Mouse (Mus musculus) lung, postnatal 14 days (tissue): ENCODE results near the gene P2ry14.

ENCODE experiments used
- DNase-seq: peaks from one replicate; pipeline ENCODE4 v3.0.0; 2021

P2ry14 gene

GRCm38 (mm10) chr3:59153424-59153823 is at the start of gene P2ry14:
P2ry14 (minus strand) TSS chr3:59153618.
- no peak for DNase-seq

DNA sequence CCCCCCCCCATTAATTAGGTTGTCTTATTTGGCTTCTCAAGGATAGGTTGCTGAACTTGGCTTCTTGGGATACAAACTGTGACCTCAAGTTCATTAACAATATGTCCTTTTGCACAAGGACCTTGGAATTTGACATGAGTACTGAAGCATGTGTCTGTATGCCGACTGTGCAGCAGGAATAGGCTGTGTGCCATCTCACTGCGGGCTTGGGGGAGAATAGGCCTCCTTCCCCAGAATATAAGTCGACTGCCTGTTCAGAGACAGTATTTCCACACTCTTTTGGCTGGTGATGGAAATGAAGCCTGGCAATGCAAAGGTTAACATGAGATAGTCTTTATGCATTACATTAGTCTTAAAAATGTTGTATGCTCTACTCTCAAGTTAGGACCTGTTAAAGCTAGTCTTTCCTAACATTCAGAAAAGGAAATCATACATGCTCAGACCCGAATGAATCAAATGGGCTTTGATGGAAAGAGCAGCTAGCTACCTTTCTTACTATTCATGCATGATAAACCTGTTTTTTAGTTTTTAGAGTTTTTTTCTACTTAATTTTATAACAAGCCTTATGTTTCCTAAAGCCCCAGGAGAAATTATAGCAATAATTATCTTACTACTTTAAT is 44.0 kb upstream of the P2ry14 start:
- DNase-seq: no peak

DNA sequence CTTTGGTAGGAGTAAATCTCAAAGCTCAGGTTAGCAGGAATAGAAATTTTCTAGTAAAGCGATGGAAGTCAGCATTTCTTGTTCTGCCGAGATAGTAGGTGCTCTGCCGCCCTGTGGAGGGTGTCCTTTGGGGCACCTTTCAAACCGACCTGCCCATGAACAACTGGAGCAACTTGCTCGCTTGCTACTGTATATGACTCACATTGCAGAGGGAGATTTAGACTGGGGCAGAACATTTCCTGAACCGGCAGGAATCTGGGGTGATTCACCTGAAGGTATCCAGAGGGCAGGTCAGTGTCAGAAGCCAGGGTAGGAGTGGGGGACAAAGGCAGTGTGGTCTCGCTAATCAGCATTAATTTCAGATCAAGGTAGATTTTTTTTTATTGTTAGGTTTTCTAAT is 41.5 kb upstream of the P2ry14 start, which contains the start of gene Gpr87:
Gene Gpr87, minus strand, starts transcription at position 167 of the 400 bp plus-strand sequence.
- DNase-seq: no peak

- no peak for DNase-seq
Observed at GRCm38 (mm10) chr3:59194099-59194498, 40.7 kb upstream of the P2ry14 start.

- no peak for DNase-seq
Observed at GRCm38 (mm10) chr3:59191674-59192073, 38.3 kb upstream of the P2ry14 start.

GRCm38 (mm10) chr3:59187336-59187735 is 33.9 kb upstream of the P2ry14 start:
- no peak for DNase-seq

DNA sequence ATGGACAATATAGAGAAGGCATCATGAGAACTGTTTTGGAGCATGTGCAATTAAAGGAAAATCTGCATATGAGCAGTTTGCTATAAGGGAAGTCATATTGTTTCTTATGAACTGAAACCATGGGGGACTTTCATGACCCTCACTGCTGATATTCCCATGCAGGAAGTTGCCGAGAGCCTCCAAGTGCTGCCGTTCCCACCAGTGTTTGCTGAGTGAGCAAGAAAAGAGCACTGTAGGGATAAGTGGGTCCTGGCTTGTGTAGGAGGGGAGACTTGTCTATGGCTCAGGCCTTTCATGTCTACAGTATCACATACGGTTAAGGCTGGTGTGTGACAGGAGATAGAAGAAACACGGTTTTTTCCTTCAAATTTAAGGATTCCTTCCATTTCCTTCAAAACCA is 32.2 kb upstream of the P2ry14 start:
- no peak for DNase-seq

- DNase-seq: no peak
Observed at GRCm38 (mm10) chr3:59182129-59182528, 28.7 kb upstream of the P2ry14 start.

GRCm38 (mm10) chr3:59181134-59181533 is 27.7 kb upstream of the P2ry14 start:
- DNase-seq: no peak

- no peak for DNase-seq
Observed at GRCm38 (mm10) chr3:59176871-59177270, 23.5 kb upstream of the P2ry14 start.

- peak; percentile 58 for DNase-seq
Observed at GRCm38 (mm10) chr3:59175234-59175633, 21.8 kb upstream of the P2ry14 start.

GRCm38 (mm10) chr3:59174426-59175154 is 21.2 kb upstream of the P2ry14 start:
- DNase-seq: no peak

GRCm38 (mm10) chr3:59169921-59170627 is 16.7 kb upstream of the P2ry14 start:
- no peak for DNase-seq

DNA sequence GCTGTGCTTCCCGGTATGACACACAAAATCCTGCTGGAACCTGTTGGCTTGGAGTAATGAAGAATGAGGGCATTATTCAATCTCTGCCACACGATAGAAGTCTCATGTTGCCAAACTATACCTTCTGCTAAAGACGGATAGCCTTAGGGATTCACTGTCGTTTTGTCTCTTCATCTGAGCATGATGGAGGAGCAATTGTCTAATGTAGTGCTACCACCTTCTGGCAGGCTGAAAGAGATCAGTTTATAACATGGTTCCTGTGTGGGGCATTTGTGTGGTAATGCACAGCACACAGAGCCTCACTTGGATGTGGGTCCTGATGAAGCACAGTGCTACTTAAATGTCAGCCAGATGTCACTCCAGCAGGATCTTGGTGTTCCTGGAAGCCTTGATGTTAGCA is 15.8 kb upstream of the P2ry14 start:
- no peak for DNase-seq

GRCm38 (mm10) chr3:59168476-59168875 is 15.1 kb upstream of the P2ry14 start:
- DNase-seq: no peak

DNA sequence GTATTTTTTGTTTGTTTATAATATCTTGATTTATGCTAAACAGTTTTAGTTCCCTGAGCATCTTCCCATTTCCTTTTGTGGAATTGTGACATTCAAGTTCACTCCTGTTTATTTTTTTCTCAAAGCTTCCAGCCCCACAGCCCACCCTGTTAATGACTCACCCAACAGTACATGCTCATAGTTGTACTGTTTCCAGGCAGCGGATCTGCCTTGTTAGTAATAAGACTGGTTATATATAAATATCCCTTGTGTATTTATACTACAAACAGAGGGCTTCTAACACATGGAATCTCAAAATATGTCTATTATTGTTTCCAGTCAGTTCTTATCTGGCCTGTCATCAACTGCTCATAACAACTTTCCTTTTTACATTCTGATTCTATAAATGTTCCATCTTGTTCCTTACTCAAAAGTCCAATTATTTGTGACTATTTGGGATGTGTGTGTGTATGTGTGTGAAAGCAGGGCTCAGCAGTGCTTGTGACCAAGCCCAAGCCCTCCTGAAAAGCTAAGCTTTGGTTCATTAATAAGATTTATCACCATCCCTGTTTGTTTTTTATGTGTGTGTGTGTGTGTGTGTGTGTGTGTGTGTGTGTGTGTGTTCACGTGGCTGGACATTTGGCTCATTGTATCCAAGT is 14.1 kb upstream of the P2ry14 start:
- no peak for DNase-seq

DNA sequence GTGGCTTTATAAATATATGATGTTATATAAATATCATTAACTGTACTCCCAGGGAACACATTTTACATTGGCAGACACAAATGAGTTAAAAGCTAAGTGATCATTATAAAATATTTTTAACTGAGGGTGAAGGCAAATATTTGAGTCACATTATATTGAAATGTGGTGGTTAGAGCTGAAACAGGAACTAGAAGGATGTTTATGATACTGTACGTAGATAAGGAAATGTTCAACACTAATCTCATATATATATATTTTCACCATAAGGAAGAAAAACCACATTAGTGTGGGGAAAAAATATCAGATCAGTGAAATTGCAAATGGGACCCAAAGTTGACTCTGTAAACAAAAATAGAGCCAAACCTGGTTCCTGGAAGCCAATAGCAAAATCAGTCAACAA is 7.0 kb upstream of the P2ry14 start:
- no peak for DNase-seq

DNA sequence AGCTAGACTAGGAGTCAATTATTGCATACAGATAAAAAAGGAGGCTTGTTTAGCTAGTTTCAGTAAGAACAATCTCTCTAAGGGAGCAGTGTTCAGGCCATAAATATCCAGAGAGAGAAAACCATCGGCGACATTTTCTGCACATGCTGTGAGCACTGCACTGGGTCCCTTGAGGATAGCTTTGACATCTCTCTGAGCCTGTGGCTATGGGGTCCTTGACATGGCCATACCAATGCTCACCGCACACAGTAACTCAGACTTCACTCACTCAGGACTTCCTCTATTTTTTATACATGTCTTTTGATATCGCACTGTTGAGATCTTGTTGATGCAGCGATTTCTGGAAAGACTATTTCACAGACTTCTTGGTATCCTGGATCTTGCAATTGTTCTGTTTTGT is 3.6 kb upstream of the P2ry14 start:
- DNase-seq: no peak

- DNase-seq: no peak
Observed at GRCm38 (mm10) chr3:59155404-59155803, 2.0 kb upstream of the P2ry14 start.

DNA sequence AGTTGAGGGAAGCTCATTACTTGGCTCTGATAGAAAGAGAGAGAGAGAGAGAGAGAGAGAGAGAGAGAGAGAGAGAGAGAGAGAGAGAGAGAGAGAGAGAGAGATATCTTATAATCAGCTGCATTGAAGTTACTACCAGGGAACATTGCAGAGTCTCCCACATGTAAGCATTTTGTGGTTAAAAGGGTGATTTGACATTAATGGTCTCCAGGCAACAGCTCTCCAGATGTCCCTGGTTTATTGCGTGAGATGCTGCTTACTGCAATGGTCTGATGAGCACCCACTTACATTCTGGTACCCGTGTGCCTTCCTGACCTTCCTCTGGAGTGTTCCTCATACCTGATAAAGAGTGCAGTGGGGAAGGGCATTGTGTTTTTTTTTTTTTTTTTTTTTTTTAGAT is 1.5 kb upstream of the P2ry14 start:
- DNase-seq: no peak

DNA sequence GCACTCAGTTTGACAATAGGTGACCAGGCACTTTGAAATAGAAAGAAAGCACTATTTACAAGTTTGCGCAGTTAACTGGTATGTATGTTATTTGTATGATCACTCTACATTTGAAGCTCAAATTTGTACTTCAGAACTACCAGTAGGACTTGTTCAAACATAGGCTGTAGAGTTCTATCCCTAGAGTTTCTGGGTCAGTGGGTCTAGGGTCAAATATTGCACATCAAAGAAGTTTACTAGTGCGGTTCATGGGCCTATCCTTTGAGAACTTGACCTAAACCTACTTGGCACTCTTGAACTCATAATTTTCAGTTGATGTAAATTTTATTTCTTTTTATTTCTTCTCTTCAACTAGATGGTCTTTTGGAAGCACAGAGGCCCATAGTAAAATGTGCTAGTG is 2.8 kb downstream of the P2ry14 start:
- DNase-seq: no peak

DNA sequence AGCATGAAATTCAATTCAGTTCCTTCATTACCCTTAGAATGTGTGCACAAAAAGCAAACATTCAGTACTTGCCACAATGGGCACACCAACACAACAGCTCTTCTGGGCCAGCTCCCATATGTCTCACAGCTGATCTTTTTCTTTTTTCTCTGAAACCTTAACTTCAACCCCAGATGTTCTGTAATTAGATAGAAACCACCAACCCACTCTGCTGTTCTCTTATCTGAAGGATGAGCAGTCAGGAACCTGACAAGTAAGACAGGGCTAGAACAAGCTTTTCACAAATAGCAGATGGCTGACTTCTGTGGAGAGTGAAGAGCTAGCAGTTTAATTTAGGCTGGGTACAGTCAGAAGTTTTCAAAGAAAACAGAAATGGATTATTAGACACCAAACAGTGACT is 3.8 kb downstream of the P2ry14 start:
- no peak for DNase-seq

- no peak for DNase-seq
Observed at GRCm38 (mm10) chr3:59145194-59145593, 8.2 kb downstream of the P2ry14 start.
